Mouse (Mus musculus) liver, adult 2 months (tissue): ENCODE measurements at regions not wholly inside any gene's neighbourhood (a gene's known extent, or its start where the extent isn't known, plus 50 kb on each side); places are given as distances from the start of the nearest gene placed in this dataset.

Experiments used
- CTCF ChIP-seq: fragments of 200-500 bp; IDR thresholded peaks from 2 replicates; pipeline ENCODE4 v1.5.1; 2011; ENCODE audit warnings: low read depth, low read length, control low read depth
- POLR2A ChIP-seq: fragments of 200-500 bp; IDR thresholded peaks from 2 replicates; pipeline ENCODE4 v1.6.1; 2011; ENCODE audit warnings: low read length, control low read depth; ENCODE audit not compliant: insufficient read depth; ENCODE audit errors: extremely low read depth

GRCm38 (mm10) chr13:56360803-56361202 lies 64.5 kb upstream of the Cxcl14 start:
- TF ChIP-seq POLR2A (no peak), CTCF (no peak)
